Mouse (Mus musculus) embryo, embryonic 10.5 days (tissue): ENCODE results near the gene Tbc1d8.

Experiments
- DNase-seq: peaks from one replicate; pipeline ENCODE4 v3.0.0-alpha.2; 2015; ENCODE audit warnings: low spot score

The Tbc1d8 gene

DNA sequence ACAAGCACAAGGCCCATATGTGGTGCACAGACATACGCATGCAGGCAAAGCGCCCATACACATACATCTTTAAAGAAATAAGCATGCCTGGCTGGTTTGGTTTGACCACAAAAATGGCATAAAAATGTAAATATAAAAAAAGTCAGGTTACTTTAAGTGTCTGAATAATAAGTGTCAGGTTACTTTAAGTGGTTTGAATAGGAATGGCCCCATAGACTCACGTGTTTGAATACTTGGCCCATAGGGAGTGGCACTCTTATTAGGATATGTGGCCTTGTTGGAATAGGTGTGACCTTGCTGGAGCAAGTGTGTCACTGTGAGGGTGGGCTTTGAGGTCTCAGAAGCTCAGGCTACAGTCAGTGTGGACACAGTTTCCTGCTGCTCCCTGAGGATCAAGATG is 83.9 kb downstream of the Tbc1d8 start:
- no peak for DNase-seq

DNA sequence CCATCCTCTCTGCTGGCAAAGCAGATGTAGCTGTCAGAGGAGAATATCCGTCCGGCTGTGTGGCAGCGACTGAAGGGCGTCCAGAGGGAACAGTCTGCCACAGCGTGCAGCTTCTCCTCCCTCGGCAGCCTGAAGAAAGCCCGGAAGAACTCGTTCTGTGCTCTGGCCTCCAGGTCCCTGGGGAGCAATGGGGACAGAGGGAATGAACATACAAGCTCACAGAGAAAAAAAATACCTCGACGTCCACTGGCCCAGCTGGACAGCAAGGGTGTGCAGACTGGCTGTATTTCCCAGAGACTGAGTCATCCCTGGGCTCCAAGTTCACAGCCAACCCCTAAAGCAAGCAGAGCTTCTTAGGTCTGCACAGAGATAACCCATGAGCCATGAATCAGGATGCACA is 84.5 kb downstream of the Tbc1d8 start:
- no peak for DNase-seq

DNA sequence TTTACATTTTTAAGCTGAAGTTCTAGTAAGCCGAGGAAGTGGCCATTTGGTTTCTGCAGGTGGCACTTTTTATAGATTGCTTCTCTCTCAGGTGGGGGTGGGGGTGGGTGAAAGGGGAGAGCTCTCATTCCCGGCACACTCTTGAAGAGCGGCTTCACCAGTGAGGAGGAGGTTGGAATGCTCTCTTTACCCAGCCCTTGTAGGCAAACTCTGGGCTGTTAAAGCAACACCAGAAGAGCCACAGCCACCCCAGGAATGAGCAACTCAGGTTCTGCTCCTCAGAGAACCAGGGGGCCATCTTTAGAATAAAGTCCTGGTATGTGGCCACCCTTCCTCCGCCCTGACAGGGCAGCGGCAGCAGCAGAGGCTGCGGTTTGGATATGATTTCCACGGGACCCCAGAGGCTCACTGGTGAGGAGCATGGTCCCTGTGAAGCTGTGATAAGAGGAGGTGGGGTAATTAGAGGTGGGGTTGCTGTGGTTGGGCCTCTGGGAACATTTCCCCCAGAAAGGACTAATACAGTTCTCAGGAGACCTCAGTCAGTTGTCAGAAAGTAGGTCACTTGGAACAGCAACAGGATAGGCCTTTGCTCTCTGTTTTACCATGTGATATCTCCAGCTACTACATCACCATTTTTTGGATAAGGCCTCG is 85.2 kb downstream of the Tbc1d8 start:
- DNase-seq: no peak

DNA sequence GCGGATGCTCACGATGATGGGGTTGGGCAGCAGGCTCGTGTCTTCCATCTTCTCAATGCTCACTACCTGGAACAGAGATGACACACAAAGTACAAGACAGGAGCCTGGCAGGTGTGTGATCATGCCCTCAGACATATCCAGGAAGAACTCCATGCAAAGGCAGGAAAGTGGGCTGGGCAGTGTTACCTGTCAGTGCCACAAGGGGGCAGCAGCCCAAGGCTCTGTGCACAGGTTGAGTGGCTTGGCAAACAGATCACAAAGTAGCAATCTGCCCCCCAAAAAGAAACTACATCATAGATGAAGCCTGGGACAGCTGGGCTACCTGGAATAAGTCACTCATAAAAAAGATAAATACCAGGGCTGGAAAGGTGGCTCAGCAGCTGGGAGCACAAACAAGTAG is 86.4 kb downstream of the Tbc1d8 start:
- peak; percentile 81 for DNase-seq

DNA sequence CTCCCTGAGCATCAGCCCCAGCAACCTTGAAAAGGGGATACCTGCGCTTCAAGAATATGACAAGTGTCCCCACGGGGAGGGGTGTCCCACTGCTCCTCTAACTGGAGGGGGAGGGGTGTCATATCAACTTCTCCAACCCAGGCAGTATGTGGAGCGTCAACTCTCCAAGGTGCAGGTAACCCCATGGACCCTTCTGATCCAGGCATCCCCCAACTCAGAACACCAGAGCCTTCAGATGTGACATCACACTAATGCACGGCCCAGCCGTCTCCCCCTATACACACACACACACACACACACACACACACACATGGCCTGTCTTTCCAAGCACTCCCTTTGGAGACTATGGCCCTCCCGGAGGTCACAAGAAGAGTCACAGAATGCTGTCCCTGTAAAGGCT is 86.9 kb downstream of the Tbc1d8 start:
- no peak for DNase-seq

DNA sequence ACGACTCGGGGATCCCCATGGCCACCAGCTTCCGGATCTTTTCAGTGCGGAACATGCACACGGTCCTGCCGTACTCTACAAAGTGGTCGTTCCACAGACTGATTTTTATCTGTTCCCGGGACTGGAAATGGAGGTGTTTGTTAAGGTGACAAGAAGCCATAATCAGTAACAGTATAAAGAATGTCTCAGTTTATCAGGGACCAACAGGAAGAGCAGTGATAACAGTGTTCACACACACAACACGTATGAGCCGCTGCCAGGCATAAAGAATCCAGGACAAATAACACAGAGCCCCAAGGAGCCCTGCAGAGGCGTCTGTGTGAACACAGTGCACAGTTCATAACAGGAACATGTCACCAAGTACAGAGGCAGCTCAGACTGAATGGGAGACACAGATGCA is 89.2 kb downstream of the Tbc1d8 start:
- DNase-seq: no peak

DNA sequence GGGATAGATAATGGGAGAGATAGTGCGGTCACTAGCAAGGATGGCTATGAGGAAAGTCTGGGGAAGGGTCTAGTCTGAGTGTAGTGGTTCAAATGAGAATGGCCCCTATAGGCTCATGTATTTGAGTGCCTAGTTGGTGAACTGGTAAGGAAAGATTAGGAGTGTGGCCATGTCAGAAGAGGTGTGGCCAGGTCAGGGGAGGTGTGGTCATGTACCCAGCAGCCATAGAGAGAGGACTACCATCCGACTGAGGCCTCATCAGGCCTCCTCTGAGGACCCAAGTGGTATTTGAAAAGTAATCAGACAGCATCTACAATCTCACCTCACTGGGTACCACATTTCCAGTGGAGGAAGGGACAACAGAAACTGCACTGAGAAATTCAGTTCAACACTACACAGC is 90.4 kb downstream of the Tbc1d8 start:
- no peak for DNase-seq

DNA sequence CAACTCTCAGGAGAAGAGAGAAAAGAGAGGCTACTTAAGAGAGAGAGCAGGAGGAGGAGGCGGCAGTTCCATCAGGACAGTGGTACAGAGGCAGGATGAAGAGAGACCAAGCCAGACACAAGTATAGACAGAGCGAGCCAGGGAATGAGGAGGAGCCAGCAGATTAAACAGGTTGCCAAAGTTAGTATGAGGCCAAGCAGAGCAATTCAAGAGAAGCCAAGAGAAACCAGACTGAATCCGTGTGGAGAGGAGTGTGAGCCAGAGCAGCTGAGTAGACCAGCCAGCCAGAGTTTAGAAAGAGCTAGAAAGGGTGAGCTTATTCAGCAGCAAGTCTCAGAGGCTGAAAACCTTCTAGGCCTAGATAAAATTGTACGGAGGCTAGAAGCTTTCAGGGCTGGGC is 91.1 kb downstream of the Tbc1d8 start:
- no peak for DNase-seq

DNA sequence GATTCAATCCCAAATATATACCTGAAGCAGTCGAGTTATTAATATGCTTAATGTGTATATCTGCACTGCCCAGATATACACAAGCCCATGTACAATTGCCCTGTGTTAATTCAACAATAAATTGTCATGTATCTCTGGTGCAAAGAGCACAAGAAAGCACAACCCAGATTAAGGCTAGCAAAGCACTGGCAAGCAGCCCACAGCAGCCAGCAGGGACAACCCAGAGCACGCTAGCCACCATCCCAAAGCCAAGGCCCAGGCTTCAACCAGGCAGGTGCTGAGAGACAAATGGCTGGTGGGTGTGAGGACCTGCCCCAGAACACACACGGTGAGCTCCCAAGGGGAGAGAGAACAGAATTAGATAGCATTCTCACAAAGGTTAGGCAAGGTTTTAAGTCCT is 92.1 kb downstream of the Tbc1d8 start:
- no peak for DNase-seq

DNA sequence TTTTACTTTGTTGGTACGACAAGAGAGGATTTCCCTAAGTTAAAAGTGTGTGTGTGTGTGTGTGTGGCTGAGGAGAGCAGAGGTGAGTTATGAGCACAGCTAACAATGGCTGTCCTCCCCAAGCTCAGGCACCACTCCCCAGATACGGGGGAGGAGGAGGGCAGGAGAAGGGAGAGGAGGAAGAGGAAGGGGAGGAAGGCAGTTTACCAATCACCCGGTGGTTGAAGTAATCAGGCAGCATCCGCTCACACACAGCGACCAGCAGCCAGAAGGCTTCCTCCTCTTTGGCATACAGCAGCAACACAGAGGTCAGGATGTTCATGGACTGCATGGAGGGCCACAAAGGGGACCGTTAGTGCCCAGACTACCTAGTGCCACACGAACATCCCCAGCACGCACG is 93.6 kb downstream of the Tbc1d8 start:
- no peak for DNase-seq

DNA sequence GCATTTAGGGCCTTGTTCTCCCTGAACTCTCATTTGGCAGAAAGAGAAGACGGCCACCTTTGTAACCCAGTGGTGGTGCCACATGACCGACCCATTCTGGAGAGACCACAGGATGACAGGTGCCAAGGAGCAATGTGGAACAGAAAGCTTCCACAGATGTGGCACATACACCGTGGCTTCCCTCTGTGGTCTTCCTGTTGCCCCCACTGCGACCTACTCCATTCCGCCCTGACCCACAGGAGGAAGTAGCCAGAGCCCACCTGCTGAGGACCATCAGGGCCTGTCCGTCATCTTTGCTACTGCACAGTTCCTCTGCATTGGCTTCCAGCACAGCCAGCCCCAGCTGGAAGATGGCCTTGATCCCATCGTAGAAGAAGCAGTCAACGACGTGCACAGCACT is 97.5 kb downstream of the Tbc1d8 start:
- no peak for DNase-seq

DNA sequence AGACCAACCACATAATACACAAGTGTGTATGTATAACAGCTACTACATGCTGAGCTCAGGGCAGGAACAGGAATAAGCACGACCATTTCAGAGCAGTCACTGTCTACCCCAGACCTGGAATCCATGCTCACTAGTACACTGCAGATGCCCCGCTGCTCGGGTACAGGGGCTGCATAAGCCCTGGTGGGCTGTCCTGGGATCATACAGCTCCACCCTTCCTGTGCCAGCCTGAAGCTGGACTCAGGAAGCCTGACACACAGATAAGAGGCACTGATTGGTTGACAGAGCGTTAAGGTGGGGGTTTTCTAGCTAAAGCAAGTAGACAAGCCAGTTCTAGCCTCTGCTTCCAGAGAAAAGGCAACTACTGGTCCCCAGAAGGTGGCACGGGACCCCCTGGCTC is 99.5 kb downstream of the Tbc1d8 start:
- DNase-seq: no peak

DNA sequence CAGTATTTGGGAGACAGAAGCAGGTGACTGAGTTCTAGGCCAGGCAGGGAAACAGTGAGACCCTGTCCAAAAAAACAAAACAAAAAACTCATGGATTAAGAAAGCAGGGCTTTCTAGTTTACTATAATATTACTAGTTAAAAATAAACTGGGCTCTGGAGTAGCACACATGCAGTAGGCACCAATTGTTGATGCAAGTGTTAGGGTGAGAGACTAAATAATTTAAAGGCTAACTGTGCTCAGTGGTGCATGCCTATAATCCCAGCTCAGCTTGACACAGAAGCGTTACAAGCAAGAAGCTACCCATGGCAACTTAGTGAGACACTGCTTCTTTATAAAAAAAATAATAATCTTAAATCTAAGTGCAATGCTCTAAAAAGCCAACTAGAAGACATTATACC is 100.0 kb downstream of the Tbc1d8 start:
- no peak for DNase-seq

DNA sequence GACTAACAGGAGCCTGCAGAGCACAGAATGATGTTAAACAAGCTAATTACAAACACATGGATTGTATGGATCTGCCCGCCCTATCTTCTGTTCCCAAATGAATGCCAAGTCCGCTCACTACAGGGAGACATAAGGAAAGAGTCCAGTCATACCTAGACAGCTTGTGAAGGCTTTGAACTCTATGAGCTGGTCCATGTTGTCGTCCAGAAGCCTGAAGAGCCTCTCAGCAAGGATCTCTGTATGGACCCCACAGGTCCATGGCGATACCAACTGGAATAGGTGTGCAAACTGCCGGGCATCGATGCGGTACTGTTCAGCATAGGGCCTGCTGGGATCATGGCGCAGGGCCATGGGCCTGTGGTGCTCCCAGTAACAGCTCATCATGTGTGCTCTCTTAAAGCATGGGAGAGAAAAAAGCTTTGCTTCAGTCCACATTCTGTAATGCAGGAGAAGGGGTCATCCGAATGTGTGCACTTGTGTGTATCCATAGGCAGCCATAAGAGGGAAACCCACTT is 101.8 kb downstream of the Tbc1d8 start:
- DNase-seq: no peak

DNA sequence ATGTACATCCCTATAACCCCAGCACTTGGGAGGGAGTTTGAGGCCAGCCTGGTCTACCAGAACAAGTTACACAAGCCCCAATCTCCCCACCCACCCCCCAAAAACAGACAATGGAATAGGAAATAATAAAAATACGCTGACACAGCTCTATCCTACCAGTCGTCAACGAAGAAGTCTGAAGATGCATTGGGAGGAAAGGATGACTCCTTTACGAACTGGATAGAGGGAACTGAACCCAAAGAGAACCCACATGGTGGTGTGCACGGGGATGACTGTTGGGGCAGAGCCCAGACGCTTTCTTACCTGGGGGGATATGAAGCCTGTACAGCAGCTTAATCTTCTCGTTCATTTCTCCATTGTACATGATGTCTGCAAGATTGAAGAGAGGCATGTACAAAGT is 102.4 kb downstream of the Tbc1d8 start:
- no peak for DNase-seq

DNA sequence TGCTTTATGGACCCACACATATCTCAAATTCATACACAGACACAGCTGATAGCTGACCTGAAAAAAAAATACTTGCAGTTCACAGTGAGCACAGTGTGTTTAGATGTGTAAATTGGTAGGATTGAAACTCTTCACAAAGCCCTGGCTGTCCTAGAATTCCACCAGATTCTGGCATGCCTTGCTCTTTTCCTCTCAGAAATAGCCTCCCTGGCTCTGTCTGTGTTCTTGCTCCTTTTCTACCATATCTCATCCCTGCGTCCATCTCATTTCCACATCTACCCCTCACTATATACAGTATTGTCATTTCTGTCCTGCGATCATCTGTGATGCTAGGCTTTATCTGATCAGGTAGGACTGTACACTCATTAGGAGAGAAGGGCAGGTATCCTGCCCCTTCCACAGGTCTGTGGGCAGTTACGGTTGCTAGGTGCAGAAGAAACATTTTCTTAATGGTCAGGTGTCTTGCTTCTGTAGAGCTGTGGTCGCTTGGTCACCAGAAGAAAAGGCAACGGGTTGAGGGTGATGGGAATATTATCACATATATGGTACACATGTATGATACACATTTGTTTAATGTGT is 104.2 kb downstream of the Tbc1d8 start:
- DNase-seq: no peak

DNA sequence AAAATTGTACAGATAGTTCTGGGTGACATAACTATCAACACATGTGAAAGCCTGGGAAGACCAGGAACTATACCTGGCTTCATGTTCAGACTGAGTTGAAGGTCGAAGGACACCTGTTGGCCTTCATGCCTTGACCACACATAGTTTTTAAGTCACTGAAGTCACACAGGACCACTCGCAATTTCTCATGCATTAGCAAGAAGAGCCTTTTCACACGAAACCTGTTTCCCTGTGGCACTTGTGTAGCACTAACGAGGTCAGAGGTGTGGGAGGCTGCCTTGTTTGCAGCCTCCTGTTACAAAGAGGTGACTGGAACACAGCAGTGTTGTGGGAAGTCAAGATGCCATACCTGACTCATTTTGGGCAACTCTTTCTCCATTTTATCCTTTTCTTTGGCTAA is 105.2 kb downstream of the Tbc1d8 start:
- no peak for DNase-seq

DNA sequence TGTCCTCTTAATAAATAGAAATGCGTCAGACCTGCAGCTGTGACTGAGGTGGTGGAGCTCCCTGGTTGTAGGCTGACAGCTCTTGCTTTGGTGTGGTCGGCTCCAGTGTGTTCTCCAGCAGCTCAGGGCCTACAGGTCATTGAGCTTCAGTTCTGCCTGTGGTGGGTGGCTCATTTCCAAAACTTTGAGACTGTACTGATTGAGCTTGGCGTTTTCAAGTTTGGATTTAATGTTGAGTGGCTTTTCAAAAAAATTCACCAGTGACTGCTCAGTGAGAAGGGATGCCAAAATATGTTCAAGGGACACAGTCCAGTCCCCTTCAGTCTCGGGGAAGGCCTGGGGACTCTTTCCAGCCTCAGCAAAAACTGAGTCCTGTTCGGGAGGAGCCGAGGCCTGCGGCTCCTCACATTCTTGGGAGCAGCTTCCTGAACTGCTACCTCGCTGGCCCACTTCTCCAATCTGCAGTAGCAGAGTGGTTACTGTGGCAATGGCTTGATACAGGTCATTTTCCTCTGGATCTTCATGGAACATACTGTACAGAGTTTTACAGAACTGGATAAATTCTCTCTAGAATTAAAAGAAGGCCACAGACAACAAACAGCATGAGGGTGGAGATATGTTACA is 106.2 kb downstream of the Tbc1d8 start:
- DNase-seq: no peak

DNA sequence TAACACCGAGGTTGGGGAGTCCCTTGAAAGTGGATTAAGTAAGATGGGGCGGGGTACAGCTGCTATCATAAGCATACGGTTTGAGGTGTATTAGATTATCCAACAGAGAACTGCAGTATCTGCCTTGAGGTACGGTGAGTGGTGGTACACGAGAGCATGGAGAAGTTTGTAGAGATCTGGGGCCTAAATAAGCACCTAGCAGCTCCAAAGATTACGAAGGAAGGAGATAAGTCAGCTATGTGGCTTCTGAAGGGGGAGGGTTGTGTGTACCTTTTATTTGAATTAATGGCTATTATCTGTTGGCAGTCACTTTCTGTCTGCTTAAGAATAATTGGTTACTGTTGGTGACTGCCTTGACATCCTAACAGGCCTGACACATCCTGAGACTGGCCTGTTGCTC is 108.1 kb downstream of the Tbc1d8 start:
- DNase-seq: no peak

DNA sequence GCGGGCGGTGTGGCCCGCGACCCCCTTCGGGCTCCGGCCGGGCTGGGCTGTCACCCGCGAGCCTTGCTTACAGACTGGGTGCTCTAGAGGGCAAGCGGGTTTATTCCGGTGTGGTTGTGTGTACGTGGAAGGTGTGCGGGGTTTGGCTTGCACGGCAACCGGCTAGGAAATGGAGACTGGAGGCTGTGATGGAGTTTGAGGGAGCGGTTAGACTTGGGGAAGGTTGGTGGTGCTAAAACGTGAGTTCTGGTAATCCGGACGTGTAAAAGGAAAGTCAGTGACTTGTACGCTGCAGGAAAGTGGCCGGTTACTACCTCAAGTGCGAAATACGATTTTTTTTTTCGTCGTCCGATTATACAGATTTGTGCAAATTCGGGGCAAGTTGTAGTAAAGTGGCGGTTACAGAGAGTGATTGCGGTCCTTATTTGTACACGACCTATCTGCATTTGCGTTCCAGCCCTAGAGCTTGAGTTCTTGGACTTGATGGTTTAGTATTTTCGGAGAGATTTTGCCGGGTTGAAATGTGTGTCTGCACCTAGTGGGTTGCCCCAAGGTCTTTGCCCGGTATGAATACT is 110.2 kb downstream of the Tbc1d8 start:
- DNase-seq: no peak

DNA sequence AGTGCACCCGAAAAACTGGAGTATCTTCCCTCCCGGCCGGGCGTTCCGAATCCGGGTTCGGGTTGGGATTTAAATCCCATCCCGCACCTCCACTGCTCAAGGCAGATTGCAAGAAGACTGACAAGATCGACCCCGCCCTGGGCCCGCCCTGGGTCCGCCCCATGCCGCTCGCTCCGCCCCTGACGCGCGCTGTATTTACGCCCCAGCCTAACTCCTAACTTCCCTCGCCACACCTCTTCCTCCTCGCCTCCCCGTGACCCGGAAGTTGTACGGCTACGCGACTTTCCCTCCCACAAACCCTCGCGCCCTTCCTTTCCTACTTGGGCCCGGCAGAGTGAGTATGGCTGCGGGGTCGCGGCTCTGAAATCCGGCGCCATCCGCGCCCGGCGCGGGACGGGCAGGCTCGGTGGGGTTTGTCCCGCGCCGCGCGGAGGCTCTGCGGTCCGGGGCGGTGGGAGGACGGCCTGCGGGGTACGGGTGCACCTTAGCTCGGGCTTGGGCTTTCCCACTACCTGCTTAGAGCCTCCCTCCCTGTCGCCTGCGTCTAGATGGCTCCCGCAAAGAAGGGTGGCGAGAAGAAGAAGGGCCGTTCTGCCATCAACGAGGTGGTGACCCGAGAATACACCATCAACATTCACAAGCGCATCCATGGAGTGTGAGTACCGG is 110.8 kb downstream of the Tbc1d8 start, which contains the start of gene Rpl31:
TSS of gene Rpl31 (plus strand) at position 242 of the 666 bp plus-strand sequence.
- peak; percentile 97 for DNase-seq

DNA sequence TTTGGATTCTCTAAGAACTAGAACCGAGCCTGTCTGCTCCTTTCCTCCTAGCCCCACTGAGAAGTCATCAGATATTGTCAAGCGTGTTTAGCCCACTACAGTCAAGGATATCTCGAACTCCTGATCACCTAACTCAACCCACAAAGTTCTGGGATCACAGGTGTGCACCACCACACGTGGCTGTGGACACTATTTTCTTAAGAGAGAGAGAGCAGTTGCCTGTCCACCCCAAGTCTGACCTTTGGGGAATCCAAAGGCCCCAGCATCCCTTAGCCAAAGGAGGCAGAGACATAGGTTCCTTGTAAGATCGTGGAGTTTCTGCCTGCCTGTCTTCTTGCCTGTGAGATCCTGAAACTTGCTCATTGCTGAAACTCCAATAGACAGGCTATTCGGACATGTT is 111.5 kb downstream of the Tbc1d8 start:
- DNase-seq: no peak

DNA sequence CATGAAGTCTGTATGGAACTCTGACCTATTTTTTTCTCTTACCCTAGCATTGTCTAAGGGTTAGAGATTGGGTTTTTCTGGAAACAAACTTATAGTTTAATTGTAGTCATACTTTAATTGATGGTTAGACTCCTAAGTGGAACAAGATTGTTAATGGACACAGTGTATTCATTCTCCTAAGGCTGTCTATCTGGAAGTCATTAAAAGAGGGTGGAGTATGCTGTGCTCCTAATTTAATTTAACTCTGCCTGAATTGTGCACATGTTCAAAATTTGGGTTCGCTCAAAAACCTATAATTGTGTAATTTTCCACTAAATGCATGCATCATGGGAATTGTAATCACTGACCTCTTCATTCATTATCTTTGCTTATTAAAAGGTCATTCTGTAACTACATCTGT is 113.0 kb downstream of the Tbc1d8 start:
- no peak for DNase-seq
